Mouse (Mus musculus): Measurements from ENCODE around the gene Pou4f1. TPM values are rescaled to one million over a fixed set of nuclear protein-coding genes. Genes with fewer than 3 reads are reported as not detected.

Pou4f1 gene
- polyA plus RNA-seq, 1 experiment from 2014 or later = 1.4 TPM

GRCm38 (mm10) chr14:104465483-104466235 lies 2.1 kb downstream of the Pou4f1 start:
- TF ChIP-seq CTCF (IDR thresholded peaks at IDR 0.05) = no peak
- in situ Hi-C loops (cut with MboI; ENCODE audit: low pct_unique_long_range_greater_than_20kb) = no loop called here

GRCm38 (mm10) chr14:104464841-104465240 lies 3.0 kb downstream of the Pou4f1 start:
- DNase-seq (ENCODE audit: low read depth, low spot score) (no peak), ATAC-seq (no peak)
- peaks cover 16% of the 10 kb centered on the region for H3K27me3 ChIP-seq
- in situ Hi-C loops (cut with MboI; ENCODE audit: low pct_unique_long_range_greater_than_20kb) = no loop called here
- no peak for TF ChIP-seq CTCF (IDR thresholded peaks at IDR 0.05)
- POLR2A ChIA-PET = no interaction called here
- CTCF ChIA-PET = no interaction called here

More at GRCm38 (mm10) chr14:104465483-104466235, 2.1 kb downstream of the Pou4f1 start:
- peaks cover 14% of the 10 kb centered on the region for H3K27me3 ChIP-seq
- ChIA-PET CTCF (no interaction called here), POLR2A (no interaction called here)
- ATAC-seq (no peak), DNase-seq (ENCODE audit: low read depth, low spot score) (no peak)

DNA sequence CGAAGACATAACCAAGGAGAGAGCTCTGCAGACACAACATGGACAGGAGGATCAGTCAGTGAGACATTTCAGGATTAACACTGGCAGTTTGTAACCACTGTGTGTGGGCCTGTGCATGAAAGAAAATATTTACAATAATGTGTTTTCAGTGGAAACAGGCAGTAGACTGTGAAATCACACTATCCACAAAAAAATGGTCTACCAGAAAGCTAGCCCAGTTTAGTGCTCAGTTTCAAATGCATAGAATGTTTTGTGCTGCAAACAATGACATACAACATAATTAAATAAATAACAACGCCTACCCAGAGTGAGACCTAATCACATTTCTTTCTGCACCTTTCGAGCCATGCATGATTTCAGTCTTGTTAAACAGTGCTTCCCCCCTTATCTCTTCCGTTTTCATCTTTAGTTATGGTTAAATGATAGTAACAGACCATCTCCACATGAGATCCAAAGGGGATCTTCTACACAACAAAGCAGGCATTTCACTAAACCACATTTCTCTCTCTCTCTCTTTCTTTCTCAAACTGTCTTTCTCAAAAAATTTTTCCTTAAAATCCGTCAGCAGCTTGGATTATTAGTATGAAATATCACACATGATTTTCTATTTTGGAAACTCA lies 4.1 kb downstream of the Pou4f1 start:
- no peak for TF ChIP-seq CTCF (IDR thresholded peaks at IDR 0.05)
- no peak for DNase-seq (ENCODE audit: low read depth, low spot score)
- in situ Hi-C loops (cut with MboI; ENCODE audit: low pct_unique_long_range_greater_than_20kb) = no loop called here
- POLR2A ChIA-PET = no interaction called here
- no peak for ATAC-seq
- H3K27me3 ChIP-seq = peaks cover 27% of the 10 kb centered on the region
- CTCF ChIA-PET = no interaction called here

DNA sequence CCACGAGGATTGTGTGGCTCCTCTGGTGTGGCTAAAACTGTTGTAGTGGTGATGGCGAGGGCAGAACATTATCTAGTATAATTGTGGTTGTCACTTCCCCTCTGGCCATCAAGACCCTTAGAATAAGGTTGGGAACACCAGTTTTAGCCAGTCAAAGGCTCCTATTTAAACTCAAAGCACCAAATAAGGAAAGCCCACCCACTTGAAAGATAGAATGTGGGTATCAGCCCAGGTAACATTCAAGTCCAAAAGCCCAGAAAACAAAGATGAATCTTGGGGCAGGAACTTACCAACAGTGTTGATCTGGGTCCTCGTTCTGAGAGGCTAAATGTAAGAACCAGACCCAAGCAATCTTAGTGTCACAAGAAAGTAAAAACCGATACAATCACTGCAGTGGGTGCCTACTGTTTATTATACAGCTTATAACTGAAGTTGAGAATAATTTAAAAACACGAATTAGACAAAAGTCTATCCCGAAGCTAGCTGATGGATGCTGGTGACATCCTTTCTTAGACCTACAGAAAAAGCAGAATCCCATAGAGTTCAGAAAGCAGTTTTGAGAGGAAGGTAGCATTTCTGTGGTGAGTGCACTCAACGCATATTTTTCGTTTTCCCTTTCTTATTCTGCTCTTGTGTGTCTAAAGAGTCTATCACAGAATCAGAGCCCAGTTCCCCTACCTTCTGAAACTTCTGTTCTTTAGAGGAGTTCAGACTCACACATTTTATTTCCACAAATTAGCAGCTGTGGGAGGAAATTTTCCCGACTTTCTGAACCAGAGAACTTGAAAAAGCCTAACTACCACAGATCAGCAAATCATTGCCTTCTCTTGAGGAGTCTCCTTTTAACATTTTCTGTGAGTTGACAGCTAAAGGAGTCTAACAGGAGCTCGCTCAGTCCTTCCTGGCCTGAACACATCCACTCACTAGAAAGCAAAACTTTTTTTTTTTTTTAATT lies 6.2 kb downstream of the Pou4f1 start:
- POLR2A ChIA-PET = interaction anchor here (0.6 kb wide), 1 partner anchor 16 kb away, joined by 4 read pairs; no protein-coding TSS in a partner anchor
- CTCF ChIA-PET = no interaction called here
- H3K27me3 ChIP-seq = peaks cover 43% of the 10 kb centered on the region
- in situ Hi-C loops (cut with MboI; ENCODE audit: low pct_unique_long_range_greater_than_20kb) = no loop called here
- ATAC-seq (no peak), DNase-seq (ENCODE audit: low read depth, low spot score) (no peak)
- TF ChIP-seq CTCF (IDR thresholded peaks at IDR 0.05) = no peak

DNA sequence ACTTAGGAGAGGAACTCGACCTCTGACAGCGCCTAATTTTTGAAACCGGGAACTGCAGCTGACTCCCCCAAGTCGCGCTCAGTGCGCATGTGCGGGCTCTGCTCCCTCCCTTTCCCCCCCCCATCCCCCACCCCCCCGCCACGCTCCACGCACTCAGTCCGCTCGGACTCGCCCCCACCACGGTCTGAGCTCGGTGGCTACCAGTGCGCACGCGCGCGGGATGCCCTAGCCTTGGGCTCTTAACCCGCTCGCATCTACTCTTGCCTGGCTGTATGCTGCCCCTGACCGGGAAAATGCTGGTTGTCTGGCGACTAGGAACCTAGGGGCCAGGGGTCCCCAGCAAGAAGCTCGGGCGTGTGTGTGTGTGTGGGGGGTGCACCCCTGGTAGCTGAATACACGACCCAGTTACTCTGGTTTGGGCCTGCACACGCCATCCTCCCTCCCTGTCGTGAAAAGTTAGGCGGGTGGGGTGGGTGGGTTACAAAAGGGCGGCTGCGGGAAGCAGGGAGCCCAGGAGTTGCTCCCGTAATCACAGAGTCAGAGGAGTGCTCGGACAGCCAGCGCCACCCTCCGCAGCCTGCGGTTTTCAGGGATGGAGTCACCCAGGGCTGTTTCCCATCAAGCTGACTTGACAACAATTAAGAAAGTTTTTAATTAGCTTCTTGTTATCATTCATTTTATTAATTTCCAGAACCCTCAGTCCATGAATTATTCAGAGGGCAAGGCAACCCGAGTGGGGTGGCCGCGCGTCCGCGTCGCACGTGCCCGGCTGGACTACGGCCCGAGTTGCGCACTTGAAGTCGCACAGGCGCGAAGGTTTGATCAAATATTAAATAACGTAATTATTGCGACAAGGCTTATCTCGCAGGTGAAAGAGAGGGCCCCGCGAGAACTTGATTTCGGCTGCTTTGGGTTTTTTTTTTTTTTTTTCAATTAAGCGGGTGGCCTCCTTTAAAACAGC lies 7.2 kb downstream of the Pou4f1 start:
- no peak for TF ChIP-seq CTCF (IDR thresholded peaks at IDR 0.05)
- DNase-seq (ENCODE audit: low read depth, low spot score) = no peak
- in situ Hi-C loops (cut with MboI; ENCODE audit: low pct_unique_long_range_greater_than_20kb) = no loop called here
- ChIA-PET POLR2A (no interaction called here), CTCF (no interaction called here)
- peaks cover 53% of the 10 kb centered on the region for H3K27me3 ChIP-seq
- no peak for ATAC-seq

DNA sequence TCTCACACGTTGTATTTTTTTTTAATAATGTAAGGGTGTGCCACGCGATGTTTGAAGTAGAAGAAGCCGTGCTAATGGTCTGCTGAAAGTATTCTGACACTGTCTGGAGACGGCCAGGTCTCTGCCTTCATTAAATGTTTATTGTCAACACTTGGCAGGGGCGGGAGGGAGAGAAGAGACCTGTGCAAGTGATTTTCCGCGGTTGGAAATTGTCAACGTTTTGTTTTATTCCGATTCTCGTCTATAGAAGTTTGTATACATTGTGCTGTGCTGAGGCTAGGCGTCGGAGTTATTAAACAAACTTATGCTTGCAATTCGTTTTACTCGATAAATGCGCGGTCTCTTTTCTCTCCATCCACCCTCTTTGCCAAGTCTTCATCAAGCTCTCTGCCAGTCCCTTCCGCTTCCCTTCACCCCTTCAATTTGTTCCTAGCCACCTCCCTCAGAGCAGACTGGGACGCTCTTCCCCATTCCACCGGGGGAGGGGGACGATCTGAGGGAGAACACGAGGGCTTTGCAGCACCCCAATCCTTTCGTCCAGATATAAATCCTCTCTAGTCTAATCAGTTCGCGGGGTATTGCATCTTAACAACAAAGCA lies 8.2 kb downstream of the Pou4f1 start:
- CTCF ChIA-PET = no interaction called here
- DNase-seq (ENCODE audit: low read depth, low spot score) = no peak
- POLR2A ChIA-PET = no interaction called here
- peaks cover 63% of the 10 kb centered on the region for H3K27me3 ChIP-seq
- in situ Hi-C loops (cut with MboI; ENCODE audit: low pct_unique_long_range_greater_than_20kb) = no loop called here
- no peak for TF ChIP-seq CTCF (IDR thresholded peaks at IDR 0.05)
- ATAC-seq = no peak

DNA sequence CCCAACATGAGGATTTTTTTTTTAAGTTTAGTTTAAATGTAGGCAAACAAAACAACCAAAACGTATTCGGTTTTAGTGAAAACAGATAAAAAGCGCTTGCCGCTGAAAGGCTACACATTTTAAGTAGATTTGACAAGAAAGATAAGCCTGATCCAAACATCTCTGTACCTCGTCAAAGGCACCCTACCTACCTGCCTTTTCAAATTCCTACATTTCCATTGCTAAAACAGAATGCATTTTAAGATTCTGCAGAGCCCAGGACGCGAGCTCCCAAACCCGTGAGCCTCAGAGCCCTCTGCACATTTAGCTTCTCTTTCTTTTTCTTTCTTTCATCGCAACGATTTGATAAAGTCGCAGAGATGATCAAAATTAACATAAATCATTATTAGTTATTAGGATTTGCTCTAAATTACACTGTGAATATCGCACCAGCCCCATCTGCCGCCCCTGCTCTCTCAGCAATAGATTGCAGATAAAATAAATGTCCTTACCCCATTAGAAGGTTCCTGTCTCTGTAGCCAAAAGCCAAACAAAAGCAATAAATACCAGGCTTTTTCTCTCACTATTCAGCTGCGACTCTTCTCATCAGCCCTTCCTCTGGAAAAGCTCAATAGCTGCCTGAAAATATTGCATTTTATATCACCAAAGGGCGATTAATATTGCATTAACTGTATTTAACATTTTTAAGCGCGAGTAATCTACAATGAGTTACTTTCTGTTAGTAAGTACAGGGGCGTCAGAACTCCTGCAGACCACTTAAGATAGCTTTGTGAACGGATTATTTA lies 8.9 kb downstream of the Pou4f1 start:
- no peak for TF ChIP-seq CTCF (IDR thresholded peaks at IDR 0.05)
- DNase-seq (ENCODE audit: low read depth, low spot score) (no peak), ATAC-seq (no peak)
- CTCF ChIA-PET = no interaction called here
- in situ Hi-C loops (cut with MboI; ENCODE audit: low pct_unique_long_range_greater_than_20kb) = no loop called here
- peaks cover 69% of the 10 kb centered on the region for H3K27me3 ChIP-seq
- POLR2A ChIA-PET = no interaction called here

GRCm38 (mm10) chr14:104457966-104458710 lies 9.7 kb downstream of the Pou4f1 start:
- DNase-seq (ENCODE audit: low read depth, low spot score) (no peak), ATAC-seq (no peak)
- peaks cover 71% of the 10 kb centered on the region for H3K27me3 ChIP-seq
- CTCF ChIA-PET = no interaction called here
- POLR2A ChIA-PET = no interaction called here
- in situ Hi-C loops (cut with MboI; ENCODE audit: low pct_unique_long_range_greater_than_20kb) = no loop called here
- no peak for TF ChIP-seq CTCF (IDR thresholded peaks at IDR 0.05)
